Mouse (Mus musculus): Measurements from ENCODE around the gene Dguok.
A peak's percentile ranks its signal among the peaks of the same experiment; 100 is the strongest.

GRCm38 (mm10) chr6:83500462-83500861, 6.3 kb downstream of the Dguok start:
- TF ChIP-seq TCF12 (IDR thresholded peaks at IDR 0.05; ENCODE audit: low read depth, low read length), result no peak
- no peak for TF ChIP-seq MAX (IDR thresholded peaks at IDR 0.05; ENCODE audit: low read length)
- peak; percentile 27 to 31; a peak in 3 of 4 replicates for TF ChIP-seq CTCF (conservative IDR thresholded peaks at IDR 0.05 in 1 of 2, IDR thresholded peaks at IDR 0.05 in 1 of 2; ENCODE audit: low read depth in 2 of 2, low read length in 2 of 2)
- TF ChIP-seq MAZ (IDR thresholded peaks at IDR 0.05; ENCODE audit: low read depth, low read length), result no peak
- TF ChIP-seq TBP (conservative IDR thresholded peaks at IDR 0.05; ENCODE audit: low read depth, low read length), result no peak
- no peak for TF ChIP-seq JUND (conservative IDR thresholded peaks at IDR 0.05; ENCODE audit: low read depth, low read length)
- TF ChIP-seq EP300 (IDR thresholded peaks at IDR 0.05; ENCODE audit: low read length), result no peak
- TF ChIP-seq CHD1 (IDR thresholded peaks at IDR 0.05; ENCODE audit: low read depth, low read length), result no peak
- no peak for TF ChIP-seq POLR2A (IDR thresholded peaks at IDR 0.05; ENCODE audit: low read depth, low read length)
- no peak for TF ChIP-seq POLR2AphosphoS2 (IDR thresholded peaks at IDR 0.05; ENCODE audit: low read depth, low read length)
- no peak for TF ChIP-seq CHD2 (IDR thresholded peaks at IDR 0.05; ENCODE audit: low read length)
- TF ChIP-seq RCOR1 (conservative IDR thresholded peaks at IDR 0.05; ENCODE audit: low read depth, low read length), result no peak
- no peak for TF ChIP-seq PAX5 (IDR thresholded peaks at IDR 0.05; ENCODE audit: low read length)

All from CH12.LX (cell line).